Mouse (Mus musculus): ENCODE data around the gene Kcp. TPM values are rescaled to one million over a fixed set of nuclear protein-coding genes. Genes with fewer than 3 reads are reported as not detected.
A peak's percentile ranks its signal among the peaks of the same experiment; 100 is the strongest.

The Kcp gene
- polyA plus RNA-seq, 1 experiment from 2014 or later, result 28.3 TPM

- no peaks in the 10 kb centered on the region for H3K36me3 ChIP-seq
- H3K4me2 ChIP-seq (replicated peaks), result peak overlapping the region; percentile 82
- H3K9me3 ChIP-seq (replicated peaks), result no peaks in the 10 kb centered on the region
- H3K27ac ChIP-seq (replicated peaks), result peak overlapping the region; percentile 91; the same call in 1 of the 2 replicates
- no peaks in the 10 kb centered on the region; the same call in 1 of the 2 replicates for H3K27me3 ChIP-seq
- peaks cover 50% of the 10 kb centered on the region for H3K4me1 ChIP-seq
- peak overlapping the region; percentile 64 for H3K4me3 ChIP-seq (replicated peaks)
- no peak for ATAC-seq (ENCODE audit: insufficient number of reproducible peaks, low FRiP score, low TSS enrichment, low read depth)
- no peak overlapping the region for H3K9ac ChIP-seq
Observed at GRCm38 (mm10) chr6:29432676-29433037, 75.1 kb downstream of the Kcp start.

DNA sequence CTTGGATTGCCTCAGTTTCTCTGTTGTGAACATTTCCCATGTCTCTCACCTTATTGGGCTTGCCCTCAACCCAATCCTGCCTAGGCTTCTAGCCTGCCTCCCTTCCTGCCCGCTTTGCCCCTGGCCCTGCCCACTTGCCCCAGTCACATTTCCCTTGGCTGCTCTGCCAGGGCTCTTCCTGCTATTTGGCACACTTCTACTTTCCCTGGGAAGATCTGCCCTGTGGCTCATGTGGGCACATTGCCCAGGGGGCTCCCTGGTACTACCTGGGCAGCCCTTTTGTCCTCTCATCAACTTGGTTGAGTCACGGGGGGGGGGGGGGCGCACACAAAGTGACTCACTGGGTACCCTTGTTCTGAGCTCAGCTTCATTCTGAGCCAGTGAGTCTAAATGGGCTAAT lies 75.6 kb downstream of the Kcp start:
- no peak overlapping the region for H3K4me2 ChIP-seq (replicated peaks)
- ATAC-seq (ENCODE audit: insufficient number of reproducible peaks, low FRiP score, low TSS enrichment, low read depth), result no peak

DNA sequence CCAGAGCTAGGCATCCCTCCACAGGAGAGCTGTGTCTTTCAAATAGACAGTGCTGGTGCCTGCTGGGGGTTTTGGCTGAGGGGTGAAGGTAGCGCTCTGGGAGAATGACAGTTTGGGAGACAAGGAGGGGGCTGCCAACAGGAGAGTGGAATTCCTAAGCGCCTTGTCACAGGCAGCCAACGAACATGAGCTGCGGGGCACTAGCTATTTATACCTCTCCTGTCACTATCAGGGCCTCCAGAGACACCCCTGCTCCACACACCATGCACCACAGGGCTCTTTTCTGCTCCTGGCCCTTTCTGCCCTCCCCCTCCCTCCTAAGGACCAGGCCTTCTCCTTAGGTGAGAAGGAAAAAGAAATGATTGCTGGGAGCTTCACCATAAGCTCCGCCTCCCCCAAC lies 76.3 kb downstream of the Kcp start:
- no peaks in the 10 kb centered on the region for H3K9me3 ChIP-seq (replicated peaks)
- ATAC-seq (ENCODE audit: insufficient number of reproducible peaks, low FRiP score, low TSS enrichment, low read depth), result no peak
- WGBS, result 20% methylated on average over 5 of the region's 5 CpGs
- H3K4me1 ChIP-seq, result peaks cover 42% of the 10 kb centered on the region
- H3K4me2 ChIP-seq (replicated peaks), result no peak overlapping the region
- peak overlapping the region; percentile 58 for H3K27ac ChIP-seq (replicated peaks)
- no peak overlapping the region for H3K9ac ChIP-seq
- no peaks in the 10 kb centered on the region for H3K36me3 ChIP-seq
- no peak overlapping the region for H3K4me3 ChIP-seq (replicated peaks)
- H3K27me3 ChIP-seq, result no peaks in the 10 kb centered on the region; the same call in 1 of the 2 replicates

More for the DNA sequence above, 75.6 kb downstream of the Kcp start:
- H3K27me3 ChIP-seq, result no peaks in the 10 kb centered on the region; the same call in 1 of the 2 replicates
- H3K36me3 ChIP-seq, result no peaks in the 10 kb centered on the region
- no peak overlapping the region for H3K9ac ChIP-seq
- peak overlapping the region; percentile 58; the same call in 1 of the 2 replicates for H3K27ac ChIP-seq (replicated peaks)
- no peak overlapping the region for H3K4me3 ChIP-seq (replicated peaks)
- H3K9me3 ChIP-seq (replicated peaks), result no peaks in the 10 kb centered on the region
- peaks cover 48% of the 10 kb centered on the region for H3K4me1 ChIP-seq
- WGBS, result 54% methylated on average over 3 of the region's 3 CpGs

GRCm38 (mm10) chr6:29430681-29431420 lies 76.9 kb downstream of the Kcp start:
- Histone ChIP-seq H3K27ac (replicated peaks) (peak overlapping the region; percentile 58), H3K4me3 (replicated peaks) (no peak overlapping the region), H3K4me1 (peaks cover 36% of the 10 kb centered on the region), H3K9ac (no peak overlapping the region), H3K4me2 (replicated peaks) (no peak overlapping the region), H3K36me3 (no peaks in the 10 kb centered on the region), H3K27me3 (no peaks in the 10 kb centered on the region; the same call in 1 of the 2 replicates), H3K9me3 (replicated peaks) (no peaks in the 10 kb centered on the region)
- WGBS, result 44% methylated on average over 15 of the region's 15 CpGs
- ATAC-seq (ENCODE audit: insufficient number of reproducible peaks, low FRiP score, low TSS enrichment, low read depth), result no peak

DNA sequence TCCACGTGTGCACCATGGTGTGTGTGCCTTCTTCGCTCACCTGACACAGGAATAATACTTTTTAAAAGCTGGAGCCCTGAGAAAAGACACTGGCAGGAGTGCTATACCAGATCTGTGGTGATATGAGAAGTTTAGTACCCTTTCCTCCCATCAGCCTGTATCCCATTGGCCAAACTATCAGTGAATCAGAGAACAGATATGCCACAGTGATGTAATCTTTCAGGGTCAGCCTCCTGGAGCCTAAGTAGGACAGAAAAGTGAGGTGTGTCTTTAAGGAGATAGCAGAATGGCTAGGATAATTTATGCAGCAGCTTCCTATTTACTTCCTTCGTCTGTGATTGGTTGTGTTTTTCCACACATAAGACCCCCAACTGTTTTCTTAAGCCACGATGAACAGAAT lies 79.6 kb downstream of the Kcp start:
- Histone ChIP-seq H3K9me3 (replicated peaks) (no peaks in the 10 kb centered on the region), H3K9ac (no peak overlapping the region), H3K4me1 (peaks cover 22% of the 10 kb centered on the region), H3K4me2 (replicated peaks) (no peak overlapping the region), H3K36me3 (no peaks in the 10 kb centered on the region), H3K27ac (replicated peaks) (no peak overlapping the region), H3K4me3 (replicated peaks) (no peak overlapping the region), H3K27me3 (no peaks in the 10 kb centered on the region; the same call in 1 of the 2 replicates)
- WGBS, result 56% methylated on average over 4 of the region's 4 CpGs
- no peak for ATAC-seq (ENCODE audit: insufficient number of reproducible peaks, low FRiP score, low TSS enrichment, low read depth)

- Histone ChIP-seq H3K36me3 (no peaks in the 10 kb centered on the region), H3K9ac (no peak overlapping the region), H3K27ac (replicated peaks) (no peak overlapping the region), H3K4me2 (replicated peaks) (no peak overlapping the region), H3K4me3 (replicated peaks) (no peak overlapping the region), H3K9me3 (replicated peaks) (no peaks in the 10 kb centered on the region), H3K4me1 (peaks cover 6% of the 10 kb centered on the region), H3K27me3 (no peaks in the 10 kb centered on the region)
- WGBS, result 73% methylated on average over 6 of the region's 6 CpGs
- no peak for ATAC-seq (ENCODE audit: insufficient number of reproducible peaks, low FRiP score, low TSS enrichment, low read depth)
Observed at GRCm38 (mm10) chr6:29426331-29426730, 81.4 kb downstream of the Kcp start.

DNA sequence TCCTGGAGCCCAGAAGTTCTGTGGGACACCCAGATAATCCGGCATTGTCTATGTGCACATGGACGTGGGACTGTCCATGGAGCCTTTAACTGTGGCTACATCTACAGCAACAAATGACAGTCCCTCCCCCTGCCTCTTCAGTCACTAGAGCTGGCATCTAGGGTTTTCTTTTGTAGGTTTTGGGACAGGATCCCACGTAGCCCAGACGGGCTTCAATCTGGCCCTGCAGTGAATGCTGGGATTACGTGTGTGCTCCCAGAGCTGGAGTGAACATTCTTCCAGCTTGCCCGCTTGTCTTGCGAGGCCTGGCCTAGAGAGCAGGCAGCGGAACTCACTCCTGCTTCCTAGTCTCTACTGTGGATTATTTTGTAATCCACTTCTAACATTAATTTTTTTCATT lies 82.6 kb downstream of the Kcp start:
- H3K9ac ChIP-seq, result no peak overlapping the region
- H3K4me1 ChIP-seq, result no peaks in the 10 kb centered on the region
- ATAC-seq (ENCODE audit: insufficient number of reproducible peaks, low FRiP score, low TSS enrichment, low read depth), result no peak
- no peak overlapping the region for H3K4me2 ChIP-seq (replicated peaks)
- H3K4me3 ChIP-seq (replicated peaks), result no peak overlapping the region
- no peaks in the 10 kb centered on the region for H3K36me3 ChIP-seq
- no peak overlapping the region for H3K27ac ChIP-seq (replicated peaks)
- no peaks in the 10 kb centered on the region for H3K27me3 ChIP-seq
- no peaks in the 10 kb centered on the region for H3K9me3 ChIP-seq (replicated peaks)
- 83% methylated on average over 8 of the region's 8 CpGs for WGBS

Other genes starting within 250 kb of the Kcp start
- gene Hilpda, start 235.5 kb downstream of the Kcp start, polyA plus RNA-seq (2015; fragmentation: Nextera tagmentation; extraction: Ambion mirVana), result 38.3 and 40.7 TPM in 2 replicates
- 0.43 and 0.70 TPM in 2 replicates for gene Fam71f2, start 228.4 kb downstream of the Kcp start, polyA plus RNA-seq (2015; fragmentation: Nextera tagmentation; extraction: Ambion mirVana)
- 0.28 TPM in 1 of 2 replicates, not detected in the other for gene Fam71f1, start 188.8 kb downstream of the Kcp start, polyA plus RNA-seq (2015; fragmentation: Nextera tagmentation; extraction: Ambion mirVana)
- gene Calu, start 159.9 kb downstream of the Kcp start, polyA plus RNA-seq (2015; fragmentation: Nextera tagmentation; extraction: Ambion mirVana), result 457 and 464 TPM in 2 replicates
- gene Opn1sw, start 119.5 kb downstream of the Kcp start, polyA plus RNA-seq (2015; fragmentation: Nextera tagmentation; extraction: Ambion mirVana), result 0.85 and 1.2 TPM in 2 replicates
- gene Ccdc136, start 111.6 kb downstream of the Kcp start, polyA plus RNA-seq (2015; fragmentation: Nextera tagmentation; extraction: Ambion mirVana), result 23.6 and 24.0 TPM in 2 replicates
- 24.0 and 28.7 TPM in 2 replicates for gene Flnc, start 74.7 kb downstream of the Kcp start, polyA plus RNA-seq (2015; fragmentation: Nextera tagmentation; extraction: Ambion mirVana)
- gene Atp6v1f, start 40.2 kb downstream of the Kcp start, polyA plus RNA-seq (2015; fragmentation: Nextera tagmentation; extraction: Ambion mirVana), result 243 and 252 TPM in 2 replicates
- gene Atp6v1fnb, start 36.5 kb downstream of the Kcp start, polyA plus RNA-seq (2015; fragmentation: Nextera tagmentation; extraction: Ambion mirVana), result not detected in 2 replicates
- gene Irf5, start 18.7 kb upstream of the Kcp start, polyA plus RNA-seq (2015; fragmentation: Nextera tagmentation; extraction: Ambion mirVana), result 6.8 and 8.2 TPM in 2 replicates
- gene Tnpo3, start 101.9 kb upstream of the Kcp start, polyA plus RNA-seq (2015; fragmentation: Nextera tagmentation; extraction: Ambion mirVana), result 74.2 and 85.2 TPM in 2 replicates
- gene Tspan33, start 186.3 kb upstream of the Kcp start, polyA plus RNA-seq (2015; fragmentation: Nextera tagmentation; extraction: Ambion mirVana), result 8.0 and 8.1 TPM in 2 replicates
- gene Smo, start 227.6 kb upstream of the Kcp start, polyA plus RNA-seq (2015; fragmentation: Nextera tagmentation; extraction: Ambion mirVana), result 53.7 and 58.7 TPM in 2 replicates